Mouse (Mus musculus): ENCODE measurements around the gene Cdkn2aipnl. TPM values are rescaled to one million over a fixed set of nuclear protein-coding genes. Genes with fewer than 3 reads are reported as not detected.

The Cdkn2aipnl gene
- 32.3 and 34.7 TPM in 2 replicates for polyA plus RNA-seq (2012)

GRCm38 (mm10) chr11:51967443-51968401 is at the start of gene Cdkn2aipnl:
TSS of gene Cdkn2aipnl (plus strand) at chr11:51967661.

GRCm38 (mm10) chr11:52000290-52000962 is 33.0 kb downstream of the Cdkn2aipnl start, which contains the start of gene Ube2b:
TSS of gene Ube2b (minus strand) at chr11:52000762.

GRCm38 (mm10) chr11:52003772-52004528 is 36.5 kb downstream of the Cdkn2aipnl start, which contains the start of gene Cdkl3:
TSS of gene Cdkl3 (plus strand) at chr11:52004221.

Other genes with a start within 250 kb of the Cdkn2aipnl start
- 19.9 and 22.4 TPM in 2 replicates for gene Sec24a, start 204.0 kb upstream of the Cdkn2aipnl start, polyA plus RNA-seq (2012)
- gene Sar1b, start 204.0 kb upstream of the Cdkn2aipnl start, polyA plus RNA-seq (2012), result 4.1 and 4.4 TPM in 2 replicates
- gene Jade2, start 110.0 kb upstream of the Cdkn2aipnl start, polyA plus RNA-seq (2012), result 16.9 and 20.3 TPM in 2 replicates
- gene Ube2b, start 33.1 kb downstream of the Cdkn2aipnl start, polyA plus RNA-seq (2012), result 166 and 167 TPM in 2 replicates
- gene Cdkl3, start 36.6 kb downstream of the Cdkn2aipnl start, polyA plus RNA-seq (2012), result 0.94 and 1.5 TPM in 2 replicates
- 13.6 and 18.5 TPM in 2 replicates for gene Ppp2ca, start 131.0 kb downstream of the Cdkn2aipnl start, polyA plus RNA-seq (2012)
- not detected in 2 replicates for gene Olfr1373, start 177.9 kb downstream of the Cdkn2aipnl start, polyA plus RNA-seq (2012)
- gene Olfr1371, start 246.3 kb downstream of the Cdkn2aipnl start, polyA plus RNA-seq (2012), result not detected in 2 replicates